Mouse (Mus musculus): ENCODE results near the gene Entpd5.

The Entpd5 gene

GRCm38 (mm10) chr12:84408819-84409507 lies at the start of gene Entpd5, which contains the start of gene Bbof1:
Gene Entpd5, minus strand, starts transcription at chr12:84409029.
Gene Bbof1, plus strand, starts transcription at chr12:84409071.
- peak; percentile 85 to 89 for DNase-seq (ENCODE audit: low spot score in 2 of 2)

- DNase-seq (ENCODE audit: low spot score in 2 of 2), result no peak
Observed at GRCm38 (mm10) chr12:84456911-84457310, 48.1 kb upstream of the Entpd5 start.

- DNase-seq (ENCODE audit: low spot score in 2 of 2), result no peak
Observed at GRCm38 (mm10) chr12:84451801-84452200, 43.0 kb upstream of the Entpd5 start.

- DNase-seq (ENCODE audit: low spot score in 2 of 2), result peak; percentile 93 to 95
Observed at GRCm38 (mm10) chr12:84450718-84451646, 42.2 kb upstream of the Entpd5 start, which contains the start of the genes Aldh6a1 and Lin52. Gene Aldh6a1, minus strand, starts transcription at chr12:84451004. Gene Lin52, plus strand, starts transcription at chr12:84451422.

- DNase-seq (ENCODE audit: low spot score in 2 of 2), result no peak
Observed at GRCm38 (mm10) chr12:84450351-84450717, 41.5 kb upstream of the Entpd5 start.

- no peak for DNase-seq (ENCODE audit: low spot score in 2 of 2)
Observed at GRCm38 (mm10) chr12:84449887-84450286, 41.1 kb upstream of the Entpd5 start.

- no peak for DNase-seq (ENCODE audit: low spot score in 2 of 2)
Observed at GRCm38 (mm10) chr12:84448181-84448580, 39.4 kb upstream of the Entpd5 start.

- DNase-seq (ENCODE audit: low spot score in 2 of 2), result no peak
Observed at GRCm38 (mm10) chr12:84447386-84447785, 38.6 kb upstream of the Entpd5 start.

- no peak for DNase-seq (ENCODE audit: low spot score in 2 of 2)
Observed at GRCm38 (mm10) chr12:84442526-84442925, 33.7 kb upstream of the Entpd5 start.

GRCm38 (mm10) chr12:84438697-84439096 lies 29.9 kb upstream of the Entpd5 start:
- no peak for DNase-seq (ENCODE audit: low spot score in 2 of 2)

GRCm38 (mm10) chr12:84429825-84430224 lies 21.0 kb upstream of the Entpd5 start:
- DNase-seq (ENCODE audit: low spot score in 2 of 2), result no peak

- no peak for DNase-seq (ENCODE audit: low spot score in 2 of 2)
Observed at GRCm38 (mm10) chr12:84423990-84424389, 15.2 kb upstream of the Entpd5 start.

- DNase-seq (ENCODE audit: low spot score in 2 of 2), result no peak
Observed at GRCm38 (mm10) chr12:84417605-84417922, 8.7 kb upstream of the Entpd5 start.

- peak; percentile 76 to 80 for DNase-seq (ENCODE audit: low spot score in 2 of 2)
Observed at GRCm38 (mm10) chr12:84416834-84417604, 8.2 kb upstream of the Entpd5 start, which contains the start of gene Rnf113a2. Gene Rnf113a2, plus strand, starts transcription at chr12:84417196.

- no peak for DNase-seq (ENCODE audit: low spot score in 2 of 2)
Observed at GRCm38 (mm10) chr12:84407874-84408818, 683 bp downstream of the Entpd5 start.

GRCm38 (mm10) chr12:84407259-84407658 lies 1.6 kb downstream of the Entpd5 start:
- no peak for DNase-seq (ENCODE audit: low spot score in 2 of 2)

- DNase-seq (ENCODE audit: low spot score in 2 of 2), result no peak
Observed at GRCm38 (mm10) chr12:84404541-84404940, 4.3 kb downstream of the Entpd5 start.

GRCm38 (mm10) chr12:84402923-84403322 lies 5.9 kb downstream of the Entpd5 start:
- DNase-seq (ENCODE audit: low spot score in 2 of 2), result no peak

- DNase-seq (ENCODE audit: low spot score in 2 of 2), result no peak
Observed at GRCm38 (mm10) chr12:84400653-84401052, 8.2 kb downstream of the Entpd5 start.

- no peak for DNase-seq (ENCODE audit: low spot score in 2 of 2)
Observed at GRCm38 (mm10) chr12:84400068-84400467, 8.8 kb downstream of the Entpd5 start.

GRCm38 (mm10) chr12:84399663-84400062 lies 9.2 kb downstream of the Entpd5 start:
- DNase-seq (ENCODE audit: low spot score in 2 of 2), result no peak
